10 mouse cellular contexts compared by ENCODE assay signal in genomic region chr7:70348977-70349615, GRCm38 (mm10). TPM values are rescaled to one million over a fixed set of nuclear protein-coding genes. Genes with fewer than 3 reads are reported as not detected.
DNase-seq lines count a peak whose midpoint lies in the region; ATAC-seq and TF ChIP-seq lines count a peak whose summit lies in the region.
"Had no signal": no experiment of that assay in that cellular context is flagged by ENCODE, and none has a peak within 500 bp of the region (broad histone marks: within the 10 kb centered on the region; RNA-seq: fewer than 3 reads in every experiment).

No protein-coding gene starts in this region.

- no peak overlapping the region for H3K4me3 ChIP-seq in layer of hippocampus, adult 2 months
- peak overlapping the region; percentile 56 for H3K4me3 ChIP-seq in forebrain, embryonic 13.5 days
- H3K4me3 ChIP-seq in neural tube, embryonic 13.5 days: peak overlapping the region; percentile 66
- H3K4me3 ChIP-seq in thymus, adult 2 months (ENCODE audit: control insufficient read depth, insufficient read depth, low read length): no peak overlapping the region

- H3K4me2 ChIP-seq in forebrain, embryonic 13.5 days: peak overlapping the region; percentile 80
- peak overlapping the region; percentile 88 for H3K4me2 ChIP-seq in neural tube, embryonic 13.5 days

- peaks cover 56% of the 10 kb centered on the region for H3K4me1 ChIP-seq in forebrain, embryonic 13.5 days
- peaks cover 82% of the 10 kb centered on the region for H3K4me1 ChIP-seq in neural tube, embryonic 13.5 days (replicated peaks)
- no peaks in the 10 kb centered on the region for H3K4me1 ChIP-seq in thymus, adult 2 months (replicated peaks; ENCODE audit: control insufficient read depth, insufficient read depth, low read length)

- DNase-seq in layer of hippocampus, adult 2 months (ENCODE audit: low spot score in 2 of 2): no peak
- no peak for DNase-seq in layer of hippocampus, postnatal 10 days (ENCODE audit: low spot score in 2 of 2)
- peak; percentile 16 for DNase-seq in kidney, postnatal 10 days
- no peak for DNase-seq in left cerebral cortex, adult 11 months (ENCODE audit: low spot score)
- no peak for DNase-seq in thymus, adult 2 months
- DNase-seq in cerebellum, postnatal 36 days: no peak
- DNase-seq: thymus, postnatal 25 days had no signal

- WGBS in forebrain, embryonic 13.5 days: 7% methylated on average over 11 of the region's 11 CpGs
- WGBS in neural tube, embryonic 13.5 days: 15% methylated on average over 11 of the region's 11 CpGs
- WGBS in thymus, adult 2 months: 14% methylated on average over 11 of the region's 11 CpGs

- no peak for TF ChIP-seq CTCF in layer of hippocampus, adult 2 months (conservative IDR thresholded peaks at IDR 0.05)
- TF ChIP-seq CTCF in thymus, adult 2 months (IDR thresholded peaks at IDR 0.05; ENCODE audit: borderline replicate concordance, control insufficient read depth, extremely low read depth, insufficient read depth, low read length, poor library complexity): no peak

- H3K27ac ChIP-seq in layer of hippocampus, adult 2 months: peak overlapping the region; percentile 95
- H3K27ac ChIP-seq in forebrain, embryonic 13.5 days: peak overlapping the region; percentile 97
- H3K27ac ChIP-seq in neural tube, embryonic 13.5 days (replicated peaks): peak overlapping the region; percentile 97
- H3K27ac ChIP-seq in thymus, adult 2 months (ENCODE audit: control insufficient read depth, insufficient read depth, low read length): no peak overlapping the region

- peaks cover 83% of the 10 kb centered on the region for H3K27me3 ChIP-seq in forebrain, embryonic 13.5 days
- H3K27me3 ChIP-seq in neural tube, embryonic 13.5 days: peaks cover 16% of the 10 kb centered on the region
- peaks cover 9% of the 10 kb centered on the region for H3K27me3 ChIP-seq in thymus, adult 2 months (ENCODE audit: control insufficient read depth, insufficient read depth, low read length)
- H3K27me3 ChIP-seq: Patski had no signal

- TF ChIP-seq POLR2A in thymus, adult 2 months (IDR thresholded peaks at IDR 0.05; ENCODE audit: control insufficient read depth, extremely low read depth, insufficient read depth, low read length, poor library complexity): no peak

- H3K36me3 ChIP-seq in forebrain, embryonic 13.5 days (ENCODE audit: poor library complexity, severe bottlenecking): no peaks in the 10 kb centered on the region
- no peaks in the 10 kb centered on the region for H3K36me3 ChIP-seq in neural tube, embryonic 13.5 days
- H3K36me3 ChIP-seq in thymus, adult 2 months (ENCODE audit: control insufficient read depth, insufficient read depth, low read length): no peaks in the 10 kb centered on the region

- ATAC-seq in forebrain, embryonic 13.5 days: no peak
- no peak for ATAC-seq in neural tube, embryonic 13.5 days (ENCODE audit: low read depth)
- ATAC-seq: Patski had no signal

- no peaks in the 10 kb centered on the region for H3K9me3 ChIP-seq in forebrain, embryonic 13.5 days (replicated peaks)
- H3K9me3 ChIP-seq in neural tube, embryonic 13.5 days: no peaks in the 10 kb centered on the region

- peak overlapping the region; percentile 85 for H3K9ac ChIP-seq in forebrain, embryonic 13.5 days
- peak overlapping the region; percentile 91 for H3K9ac ChIP-seq in neural tube, embryonic 13.5 days

RNA-seq across cellular contexts. Expression of gene Nr2f2, which starts 17.4 kb away (rescaled TPM):
- 10 to 100 TPM; 35.8 to 48.5 TPM for total RNA-seq in layer of hippocampus, adult 2 months (2021)
- 10 to 100 TPM; 59.5 to 66.7 TPM for total RNA-seq in layer of hippocampus, postnatal 10 days (2021)
- polyA plus RNA-seq in forebrain, embryonic 13.5 days (2015; fragmentation: Nextera tagmentation; extraction: Ambion mirVana): 97.9 and 132 TPM in 2 replicates
- polyA plus RNA-seq in neural tube, embryonic 13.5 days (2015; fragmentation: Nextera tagmentation; extraction: Ambion mirVana): 85.5 and 87.8 TPM in 2 replicates
- 12.8 and 14.7 TPM in 2 replicates for polyA plus RNA-seq in thymus, adult 2 months (2012; rRNA removed)

Comparison
In these comparisons a context has a peak if more than half of its experiments do, and no peak if none do; other contexts are left out.
1. H3K4me3 ChIP-seq: peak in forebrain, embryonic 13.5 days (single experiment) and neural tube, embryonic 13.5 days (single experiment); none in layer of hippocampus, adult 2 months (single experiment) and thymus, adult 2 months (single experiment).